Mouse (Mus musculus): ENCODE measurements around the gene Scfd2. TPM values are rescaled to one million over a fixed set of nuclear protein-coding genes. Genes with fewer than 3 reads are reported as not detected.
A peak's percentile ranks its signal among the peaks of the same experiment; 100 is the strongest.

The Scfd2 gene
- polyA plus RNA-seq, 1 experiment: 12.4 TPM

DNA sequence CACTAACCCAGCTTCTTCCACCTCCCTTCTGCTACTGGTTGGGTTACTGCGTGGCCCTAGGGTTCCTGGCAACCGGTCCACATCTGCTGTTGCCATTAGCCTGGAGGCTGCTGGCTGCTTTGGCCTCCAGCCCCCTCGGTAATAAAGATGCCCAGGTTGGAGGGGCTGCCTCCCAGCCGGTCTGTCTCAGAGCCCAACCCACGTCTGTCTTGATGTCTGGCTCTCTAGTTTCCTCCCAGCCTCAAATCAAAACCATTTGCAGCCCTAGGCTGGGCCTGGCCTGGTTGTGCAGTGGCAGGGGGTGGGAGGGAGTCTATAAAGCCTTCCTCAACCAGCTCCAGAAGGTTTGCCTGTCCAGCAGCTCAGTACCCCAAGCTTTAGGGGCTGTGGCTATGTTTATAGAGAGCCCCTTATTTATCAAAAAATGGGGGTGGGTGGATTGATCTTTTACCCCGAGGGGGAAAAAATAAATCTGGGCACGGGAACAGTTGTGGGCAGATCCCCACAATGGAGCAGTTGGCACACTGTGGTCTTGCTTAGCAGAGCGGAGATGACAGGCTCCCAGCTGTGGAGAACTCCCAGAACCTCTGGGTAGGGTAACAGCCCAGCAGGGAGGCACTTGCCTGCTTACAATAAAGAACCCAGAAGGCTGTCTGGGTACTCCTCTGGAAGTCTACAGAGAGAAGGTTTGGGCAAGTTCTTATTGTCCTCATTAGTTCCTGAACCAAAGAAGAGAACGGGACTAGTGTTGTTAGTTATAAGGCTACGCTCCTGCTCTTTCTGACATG lies 329.8 kb downstream of the Scfd2 start:
- H3K4me1 ChIP-seq (ENCODE audit: control insufficient read depth, insufficient read depth, low read length): peaks cover 3% of the 10 kb centered on the region
- TF ChIP-seq CTCF (IDR thresholded peaks at IDR 0.05; ENCODE audit: insufficient read depth, low read length) (no peak), POLR2A (IDR thresholded peaks at IDR 0.05; ENCODE audit: borderline replicate concordance, extremely low read depth, low read depth, low read length) (no peak)
- no peak overlapping the region for H3K4me3 ChIP-seq (replicated peaks; ENCODE audit: extremely low read depth, low read depth, low read length)
- DNase-seq: no peak
- 74% methylated on average over 10 of the region's 10 CpGs for WGBS

- DNase-seq: no peak
- TF ChIP-seq CTCF (IDR thresholded peaks at IDR 0.05; ENCODE audit: insufficient read depth, low read length): no peak
- TF ChIP-seq POLR2A (IDR thresholded peaks at IDR 0.05; ENCODE audit: borderline replicate concordance, extremely low read depth, low read depth, low read length): no peak
- Histone ChIP-seq H3K4me1 (ENCODE audit: control insufficient read depth, insufficient read depth, low read length) (peaks cover 3% of the 10 kb centered on the region), H3K4me3 (replicated peaks; ENCODE audit: extremely low read depth, low read depth, low read length) (no peak overlapping the region)
- 69% methylated on average over 8 of the region's 8 CpGs for WGBS
Measured at GRCm38 (mm10) chr5:74200481-74200880, 331.1 kb downstream of the Scfd2 start.

GRCm38 (mm10) chr5:74199793-74200192 lies 331.8 kb downstream of the Scfd2 start:
- no peak for DNase-seq
- H3K4me1 ChIP-seq (ENCODE audit: control insufficient read depth, insufficient read depth, low read length): peaks cover 3% of the 10 kb centered on the region
- no peak overlapping the region for H3K4me3 ChIP-seq (replicated peaks; ENCODE audit: extremely low read depth, low read depth, low read length)
- 76% methylated on average over 13 of the region's 13 CpGs for WGBS
- TF ChIP-seq CTCF (IDR thresholded peaks at IDR 0.05; ENCODE audit: insufficient read depth, low read length) (no peak), POLR2A (IDR thresholded peaks at IDR 0.05; ENCODE audit: borderline replicate concordance, extremely low read depth, low read depth, low read length) (no peak)

GRCm38 (mm10) chr5:74198446-74198845 lies 333.1 kb downstream of the Scfd2 start:
- H3K4me3 ChIP-seq (replicated peaks; ENCODE audit: extremely low read depth, low read depth, low read length): no peak overlapping the region
- DNase-seq: no peak
- 66% methylated on average over 11 of the region's 11 CpGs for WGBS
- TF ChIP-seq CTCF (IDR thresholded peaks at IDR 0.05; ENCODE audit: insufficient read depth, low read length): no peak
- TF ChIP-seq POLR2A (IDR thresholded peaks at IDR 0.05; ENCODE audit: borderline replicate concordance, extremely low read depth, low read depth, low read length): no peak
- peaks cover 3% of the 10 kb centered on the region for H3K4me1 ChIP-seq (ENCODE audit: control insufficient read depth, insufficient read depth, low read length)

DNA sequence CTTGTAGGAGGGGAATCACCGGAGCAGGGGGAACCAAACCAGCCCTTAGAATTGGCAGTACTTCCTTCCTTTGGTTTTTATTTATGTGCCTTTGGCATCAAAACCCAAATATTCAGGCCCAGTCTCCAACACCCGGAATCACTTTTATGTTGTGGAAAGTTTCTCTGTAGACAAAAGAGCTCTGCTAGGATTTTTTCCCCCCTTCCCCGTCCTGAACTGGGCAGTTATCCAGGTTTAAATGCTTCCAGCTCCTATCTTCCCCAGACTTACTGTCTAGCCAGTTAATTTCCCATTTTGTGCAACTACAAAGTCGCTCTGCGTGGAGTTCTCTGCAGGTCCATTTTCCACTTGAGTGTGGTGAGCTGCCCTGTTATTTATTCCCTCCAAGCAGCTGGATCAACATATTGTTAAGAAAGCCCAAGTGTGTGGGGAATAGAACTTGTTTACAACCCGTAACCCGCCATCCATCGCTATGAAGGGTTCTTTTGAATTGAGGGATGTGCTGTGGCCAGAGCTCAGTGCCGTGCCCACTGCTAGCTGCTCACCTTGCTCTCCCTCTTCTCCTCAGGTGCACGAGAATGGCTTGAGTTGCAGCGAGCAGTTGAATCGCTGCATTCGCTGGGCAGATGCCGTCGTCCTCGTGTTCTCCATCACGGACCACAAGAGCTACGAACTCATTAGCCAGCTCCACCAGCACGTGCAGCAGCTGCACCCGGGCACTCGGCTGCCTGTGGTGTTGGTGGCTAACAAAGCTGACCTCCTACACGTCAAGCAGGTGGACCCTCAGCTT lies 333.8 kb downstream of the Scfd2 start:
- Histone ChIP-seq H3K4me1 (ENCODE audit: control insufficient read depth, insufficient read depth, low read length) (peaks cover 3% of the 10 kb centered on the region), H3K4me3 (replicated peaks; ENCODE audit: extremely low read depth, low read depth, low read length) (no peak overlapping the region)
- 64% methylated on average over 22 of the region's 22 CpGs for WGBS
- no peak for DNase-seq
- TF ChIP-seq POLR2A (IDR thresholded peaks at IDR 0.05; ENCODE audit: borderline replicate concordance, extremely low read depth, low read depth, low read length): no peak
- TF ChIP-seq CTCF (IDR thresholded peaks at IDR 0.05; ENCODE audit: insufficient read depth, low read length): no peak

DNA sequence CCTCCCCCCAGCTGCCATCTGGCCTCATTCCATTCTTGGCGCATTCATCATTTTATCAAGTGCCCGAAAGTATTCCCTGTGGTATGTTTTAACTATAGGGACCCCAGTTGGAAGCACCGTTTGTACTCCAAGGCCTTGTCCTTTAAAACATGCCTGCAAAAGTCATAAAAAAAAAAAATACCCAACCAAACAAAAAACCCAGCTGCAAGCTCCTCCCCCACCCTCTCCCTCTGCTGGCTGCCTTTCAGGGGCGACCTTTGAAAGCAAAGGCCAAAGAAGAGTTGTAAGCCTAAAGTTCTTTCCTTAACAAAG lies 335.3 kb downstream of the Scfd2 start:
- H3K4me1 ChIP-seq (ENCODE audit: control insufficient read depth, insufficient read depth, low read length): peaks cover 3% of the 10 kb centered on the region
- peak overlapping the region; percentile 38 for H3K4me3 ChIP-seq (replicated peaks; ENCODE audit: extremely low read depth, low read depth, low read length)
- DNase-seq: no peak
- WGBS: 39% methylated on average over 4 of the region's 4 CpGs
- TF ChIP-seq POLR2A (IDR thresholded peaks at IDR 0.05; ENCODE audit: borderline replicate concordance, extremely low read depth, low read depth, low read length) (no peak), CTCF (IDR thresholded peaks at IDR 0.05; ENCODE audit: insufficient read depth, low read length) (no peak)

- peaks cover 3% of the 10 kb centered on the region for H3K4me1 ChIP-seq (ENCODE audit: control insufficient read depth, insufficient read depth, low read length)
- TF ChIP-seq POLR2A (IDR thresholded peaks at IDR 0.05; ENCODE audit: borderline replicate concordance, extremely low read depth, low read depth, low read length) (no peak), CTCF (IDR thresholded peaks at IDR 0.05; ENCODE audit: insufficient read depth, low read length) (no peak)
- 8% methylated on average over 27 of the region's 27 CpGs for WGBS
- no peak for DNase-seq
- peak overlapping the region; percentile 99 for H3K4me3 ChIP-seq (replicated peaks; ENCODE audit: extremely low read depth, low read depth, low read length)
Measured at GRCm38 (mm10) chr5:74195614-74196306, 335.8 kb downstream of the Scfd2 start.

DNA sequence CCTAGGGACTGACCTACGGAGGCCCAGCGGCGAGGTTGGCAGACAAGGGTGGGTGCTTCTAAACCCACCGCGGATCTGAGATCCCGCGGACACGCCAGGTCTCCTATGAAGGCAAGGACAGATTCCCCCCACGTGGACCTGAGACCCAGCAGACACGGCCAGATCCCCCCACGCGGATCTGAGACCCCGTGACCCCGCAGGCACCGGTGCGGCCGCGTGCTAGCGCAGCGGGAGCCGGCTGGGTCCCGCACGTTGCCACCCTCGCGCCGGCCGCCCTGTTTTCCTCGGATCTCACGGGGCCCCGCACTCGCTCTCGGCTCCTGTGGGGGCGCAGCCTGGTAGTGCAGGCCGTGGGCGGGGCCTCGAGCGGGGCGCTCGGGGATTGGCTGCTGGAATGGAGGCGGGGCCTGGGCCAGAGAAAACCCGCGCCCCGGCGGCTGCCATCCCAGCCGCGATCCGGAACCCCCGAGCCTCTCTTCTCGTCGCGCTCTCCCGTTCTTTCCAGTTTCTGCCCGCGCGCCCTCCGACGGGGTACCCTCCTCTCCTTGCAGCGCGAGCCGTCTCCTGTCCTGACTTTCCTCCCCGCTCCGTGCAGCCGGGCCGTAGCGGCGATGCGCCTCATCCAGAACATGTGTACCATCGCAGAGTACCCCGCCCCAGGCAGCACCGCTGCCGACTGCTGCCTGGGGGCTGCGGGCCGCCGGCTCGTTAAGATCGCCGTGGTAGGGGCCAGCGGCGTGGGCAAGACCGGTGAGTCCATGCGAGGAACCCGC lies 336.5 kb downstream of the Scfd2 start, which contains the start of gene Rasl11b:
Gene Rasl11b, plus strand, starts transcription at position 446 of the 773 bp plus-strand sequence.
- WGBS: 1% methylated on average over 79 of the region's 82 CpGs
- Histone ChIP-seq H3K4me3 (replicated peaks; ENCODE audit: extremely low read depth, low read depth, low read length) (peak within 1 kb of the TSS; percentile 99), H3K4me1 (ENCODE audit: control insufficient read depth, insufficient read depth, low read length) (peaks cover 3% of the 10 kb centered on the region)
- peak; percentile 92 for DNase-seq
- TF ChIP-seq CTCF (IDR thresholded peaks at IDR 0.05; ENCODE audit: insufficient read depth, low read length) (no peak), POLR2A (IDR thresholded peaks at IDR 0.05; ENCODE audit: borderline replicate concordance, extremely low read depth, low read depth, low read length) (peak; percentile 93)
